Mouse (Mus musculus) liver, embryonic 14.5 days (tissue): ENCODE data around the gene Ror1. TPM values are rescaled to one million over a fixed set of nuclear protein-coding genes. Genes with fewer than 3 reads are reported as not detected.

Experiments used
- ATAC-seq: fragments of 200-750 bp; cut with Nextera tagmentation; 2 replicates; pipeline ENCODE4 v1.8.0; 2017; ENCODE audit warnings: moderate number of reproducible peaks, mild to moderate bottlenecking, moderate library complexity; ENCODE audit not compliant: insufficient read depth
- DNase-seq, 3 experiments: peaks; one replicate each; pipeline ENCODE4 v3.0.0-alpha.2; 2012 to 2013; ENCODE audit warnings: low read depth in 3 of 3, low spot score in 3 of 3
- H3K27ac ChIP-seq: fragments of 300-500 bp; sonication (generic); 2 replicates; pipeline ENCODE4 v1.5.1; 2014; ENCODE audit warnings: moderate library complexity, mild to moderate bottlenecking, control low read depth, inconsistent platforms
- H3K27me3 ChIP-seq: fragments of 300-500 bp; sonication (generic); 2 replicates; pipeline ENCODE4 v1.6.1; 2014; ENCODE audit warnings: mild to moderate bottlenecking, low read length, moderate library complexity; ENCODE audit not compliant: control insufficient read depth, insufficient read depth
- H3K36me3 ChIP-seq: fragments of 300-500 bp; sonication (generic); replicated peaks from 2 replicates; pipeline ENCODE4 v1.6.1; 2014; ENCODE audit warnings: low read depth; ENCODE audit not compliant: control insufficient read depth, insufficient read depth
- H3K4me1 ChIP-seq, 2 experiments: fragments of 200-500 bp in 1 of 2; fragments of 300-500 bp in 1 of 2; sonication (generic) in 1 of 2; replicated peaks; 2 replicates each; pipeline ENCODE4 v1.6.1; 2012 to 2014; ENCODE audit warnings: antibody characterized with exemption in 1 of 2, inconsistent platforms in 1 of 2, low read length in 1 of 2; ENCODE audit not compliant: control insufficient read depth in 2 of 2, insufficient read depth in 2 of 2
- H3K4me2 ChIP-seq: fragments of 300-500 bp; sonication (generic); 2 replicates; pipeline ENCODE4 v1.6.1; 2014; ENCODE audit warnings: low read depth, mild to moderate bottlenecking, control low read depth, moderate library complexity
- H3K4me3 ChIP-seq, 2 experiments: fragments of 200-500 bp in 1 of 2; fragments of 300-500 bp in 1 of 2; sonication (generic) in 1 of 2; 2 replicates each; pipeline ENCODE4 v1.5.1; 2012 to 2014; ENCODE audit warnings: low read depth in 2 of 2, low read length in 2 of 2, mild to moderate bottlenecking in 2 of 2, control low read depth in 1 of 2, inconsistent platforms in 1 of 2, moderate library complexity in 1 of 2; ENCODE audit not compliant: insufficient read depth in 1 of 2
- H3K9ac ChIP-seq: fragments of 300-500 bp; sonication (generic); replicated peaks from 2 replicates; pipeline ENCODE4 v1.6.1; 2014; ENCODE audit warnings: mild to moderate bottlenecking, control low read depth, moderate library complexity
- H3K9me3 ChIP-seq: fragments of 300-500 bp; sonication (generic); 2 replicates; pipeline ENCODE4 v1.6.1; 2016; ENCODE audit warnings: low read length, mixed read lengths; ENCODE audit not compliant: control insufficient read depth
- CTCF ChIP-seq: IDR thresholded peaks from 2 replicates; pipeline ENCODE4 v1.5.1; 2016; ENCODE audit warnings: antibody characterized with exemption, low read depth, control low read depth
- EP300 ChIP-seq: IDR thresholded peaks from 2 replicates; pipeline ENCODE4 v1.6.1; 2016; ENCODE audit warnings: antibody characterized with exemption, low read depth
- WGBS: fragments of 180-500 bp; shearing (Covaris S2); extraction: QIAGEN DNeasy Blood & Tissue Kit; methylation state at CpG from one replicate; pipeline ENCODE4 v1.1.7; 2014; ENCODE audit not compliant: insufficient replicate concordance; 5-methylcytosine and 5-hydroxymethylcytosine counted together
- polyA plus RNA-seq, 2 experiments: library from polyadenylated mRNA; depleted of rRNA in 1 of 2; stranded (reverse) in 1 of 2; unstranded in 1 of 2; fragments of >200 nt; fragmentation: Nextera tagmentation in 1 of 2; extraction: Ambion mirVana in 1 of 2; gene quantifications; 2 replicates each; pipeline versions ENCODE4 v1.2.1 to v1.2.3; 2012 to 2014

Ror1 gene
- polyA plus RNA-seq, 2 experiments, result 0.08 to 0.23 TPM

- Histone ChIP-seq H3K9me3 (no peaks in the 10 kb centered on the region), H3K9ac (no peak overlapping the region), H3K4me3 (no peak overlapping the region), H3K4me1 (no peaks in the 10 kb centered on the region), H3K4me2 (no peak overlapping the region), H3K27ac (no peak overlapping the region), H3K36me3 (no peaks in the 10 kb centered on the region), H3K27me3 (no peaks in the 10 kb centered on the region)
- WGBS, result 53% methylated on average over 4 of the region's 4 CpGs
- ATAC-seq, result no peak
- TF ChIP-seq EP300, result no peak
- no peak for TF ChIP-seq CTCF
- no peak for DNase-seq
Observed at GRCm38 (mm10) chr4:100307365-100307764, 211.8 kb downstream of the Ror1 start.

GRCm38 (mm10) chr4:100311775-100312537 is 216.4 kb downstream of the Ror1 start:
- Histone ChIP-seq H3K4me3 (no peak overlapping the region), H3K27ac (no peak overlapping the region), H3K4me2 (no peak overlapping the region), H3K4me1 (no peaks in the 10 kb centered on the region), H3K27me3 (no peaks in the 10 kb centered on the region), H3K9me3 (no peaks in the 10 kb centered on the region), H3K36me3 (no peaks in the 10 kb centered on the region), H3K9ac (no peak overlapping the region)
- WGBS, result 66% methylated on average over 10 of the region's 10 CpGs
- DNase-seq (no peak), ATAC-seq (no peak)
- TF ChIP-seq CTCF, result no peak
- no peak for TF ChIP-seq EP300

- H3K36me3 ChIP-seq, result no peaks in the 10 kb centered on the region
- no peak overlapping the region for H3K4me2 ChIP-seq
- ATAC-seq (no peak), DNase-seq (no peak)
- WGBS, result 54% methylated on average over 1 of the region's 1 CpGs
- no peak overlapping the region for H3K9ac ChIP-seq
- TF ChIP-seq CTCF, result no peak
- TF ChIP-seq EP300, result no peak
- H3K27me3 ChIP-seq, result no peaks in the 10 kb centered on the region
- H3K4me1 ChIP-seq, result no peaks in the 10 kb centered on the region
- no peak overlapping the region for H3K27ac ChIP-seq
- no peaks in the 10 kb centered on the region for H3K9me3 ChIP-seq
- no peak overlapping the region for H3K4me3 ChIP-seq
Observed at GRCm38 (mm10) chr4:100315066-100315465, 219.5 kb downstream of the Ror1 start.

- no peaks in the 10 kb centered on the region for H3K4me1 ChIP-seq
- WGBS, result 53% methylated on average over 6 of the region's 6 CpGs
- no peaks in the 10 kb centered on the region for H3K27me3 ChIP-seq
- DNase-seq (peak in 1 of 3 experiments; percentile 9), ATAC-seq (no peak)
- H3K9me3 ChIP-seq, result no peaks in the 10 kb centered on the region
- no peak overlapping the region for H3K4me3 ChIP-seq
- no peak overlapping the region for H3K27ac ChIP-seq
- H3K36me3 ChIP-seq, result no peaks in the 10 kb centered on the region
- TF ChIP-seq CTCF, result no peak
- TF ChIP-seq EP300, result no peak
- no peak overlapping the region for H3K4me2 ChIP-seq
- H3K9ac ChIP-seq, result no peak overlapping the region
Observed at GRCm38 (mm10) chr4:100321758-100322157, 226.2 kb downstream of the Ror1 start.

GRCm38 (mm10) chr4:100324719-100325515 is 229.3 kb downstream of the Ror1 start:
- ATAC-seq (no peak), DNase-seq (no peak)
- H3K9me3 ChIP-seq, result no peaks in the 10 kb centered on the region
- H3K27ac ChIP-seq, result no peak overlapping the region
- no peaks in the 10 kb centered on the region for H3K36me3 ChIP-seq
- no peak for TF ChIP-seq CTCF
- no peak for TF ChIP-seq EP300
- no peaks in the 10 kb centered on the region for H3K27me3 ChIP-seq
- H3K4me1 ChIP-seq, result no peaks in the 10 kb centered on the region
- no peak overlapping the region for H3K4me2 ChIP-seq
- H3K4me3 ChIP-seq, result no peak overlapping the region
- H3K9ac ChIP-seq, result no peak overlapping the region
- 73% methylated on average over 14 of the region's 14 CpGs for WGBS
